Mouse (Mus musculus) lung, postnatal 0 days (tissue): ENCODE measurements at regions not wholly inside any gene's neighbourhood (a gene's known extent, or its start where the extent isn't known, plus 50 kb on each side); places are given as distances from the start of the nearest gene placed in this dataset.

ENCODE experiments used
- CTCF ChIP-seq: IDR thresholded peaks from 2 replicates; pipeline ENCODE4 v1.5.1; 2016; ENCODE audit warnings: antibody characterized with exemption, mild to moderate bottlenecking
- EP300 ChIP-seq: IDR thresholded peaks from 2 replicates; pipeline ENCODE4 v1.6.1; 2016; ENCODE audit warnings: antibody characterized with exemption, mild to moderate bottlenecking, control low read depth

DNA sequence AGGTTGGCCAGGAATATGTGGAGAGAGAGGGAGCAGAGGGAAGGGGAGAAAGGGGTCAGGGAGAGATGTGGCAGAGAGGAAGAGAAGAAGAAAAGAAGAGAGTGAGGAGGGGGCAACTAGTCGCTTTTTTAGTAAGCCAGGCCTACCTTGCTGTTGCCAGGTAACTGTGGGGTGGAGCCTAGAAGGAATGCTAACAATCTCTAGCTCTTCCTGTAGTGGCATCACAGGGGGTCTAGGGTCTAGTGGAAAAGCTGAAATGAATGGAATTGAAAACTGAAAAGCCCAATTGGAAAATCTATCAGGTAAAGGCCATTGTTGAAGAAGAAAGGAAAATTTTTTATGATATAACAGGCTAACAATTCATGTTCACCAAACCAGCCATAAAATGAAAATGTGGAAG is 336.5 kb downstream of the Phf14 start:
- TF ChIP-seq CTCF, result no peak
- TF ChIP-seq EP300, result no peak
